Mouse (Mus musculus) forebrain, embryonic 12.5 days (tissue): ENCODE measurements around the gene Gm20696. TPM values are rescaled to one million over a fixed set of nuclear protein-coding genes. Genes with fewer than 3 reads are reported as not detected.

Experiments
- ATAC-seq: fragments of 200-750 bp; cut with Nextera tagmentation; 2 replicates; pipeline ENCODE4 v1.8.0; 2017; ENCODE audit warnings: moderate TSS enrichment; ENCODE audit not compliant: low FRiP score
- H3K27ac ChIP-seq: fragments of 300-500 bp; sonication (generic); 2 replicates; pipeline ENCODE4 v1.5.1; 2016; ENCODE audit warnings: mild to moderate bottlenecking
- H3K27me3 ChIP-seq: fragments of 300-500 bp; sonication (generic); 2 replicates; pipeline ENCODE4 v1.6.1; 2016; ENCODE audit warnings: mild to moderate bottlenecking
- H3K36me3 ChIP-seq: fragments of 300-500 bp; sonication (generic); replicated peaks from 2 replicates; pipeline ENCODE4 v1.6.1; 2016; ENCODE audit warnings: mild to moderate bottlenecking
- H3K4me1 ChIP-seq: fragments of 300-500 bp; sonication (generic); 2 replicates; pipeline ENCODE4 v1.6.1; 2016
- H3K4me2 ChIP-seq: fragments of 300-500 bp; sonication (generic); 2 replicates; pipeline ENCODE4 v1.6.1; 2016; ENCODE audit warnings: mild to moderate bottlenecking, moderate library complexity
- H3K4me3 ChIP-seq: fragments of 300-500 bp; sonication (generic); replicated peaks from 2 replicates; pipeline ENCODE4 v1.5.1; 2016; ENCODE audit warnings: mild to moderate bottlenecking
- H3K9ac ChIP-seq: fragments of 300-500 bp; sonication (generic); 2 replicates; pipeline ENCODE4 v1.6.1; 2016; ENCODE audit warnings: mild to moderate bottlenecking
- H3K9me3 ChIP-seq: fragments of 300-500 bp; sonication (generic); 2 replicates; pipeline ENCODE4 v1.6.1; 2016
- WGBS: fragments of 180-500 bp; shearing (Covaris S2); methylation state at CpG from one replicate; pipeline ENCODE4 v1.1.7; 2016; 5-methylcytosine and 5-hydroxymethylcytosine counted together
- microRNA-seq: library from miRNA; unstranded; fragments of <30 nt; microRNA quantifications from one replicate; pipeline ENCODE4, GENCODE M21; 2017
- polyA plus RNA-seq: library from polyadenylated mRNA; unstranded; fragments of >200 nt; fragmentation: Nextera tagmentation; extraction: Ambion mirVana; gene quantifications from 2 replicates; pipeline ENCODE4 v1.2.1, GENCODE M21; 2016

Gm20696 gene
- polyA plus RNA-seq, 1 experiment from 2014 or later: 6.0 TPM

GRCm38 (mm10) chr6:99210161-99210560, 456.4 kb downstream of the Gm20696 start:
- 76% methylated on average over 7 of the region's 7 CpGs for WGBS

More at GRCm38 (mm10) chr6:99210161-99210560, 456.4 kb downstream of the Gm20696 start:
- H3K4me1 ChIP-seq: peaks cover 30% of the 10 kb centered on the region
- no peak overlapping the region for H3K9ac ChIP-seq
- no peak overlapping the region for H3K4me2 ChIP-seq
- ATAC-seq: no peak
- H3K4me3 ChIP-seq: no peak overlapping the region
- no peaks in the 10 kb centered on the region for H3K9me3 ChIP-seq
- peaks cover 11% of the 10 kb centered on the region for H3K27me3 ChIP-seq
- no peaks in the 10 kb centered on the region for H3K36me3 ChIP-seq
- H3K27ac ChIP-seq: no peak overlapping the region

Small RNA genes within 50 kb of the gene (microRNA-seq; reads per million reads assigned to microRNA genes)
- gene Gm22328: not detected

Other genes with a start within 250 kb of the Gm20696 start
- gene Foxp1, start 144.1 kb downstream of the Gm20696 start, polyA plus RNA-seq: 69.5 and 77.3 TPM in 2 replicates
- gene Eif4e3, start within 50 bp of the Gm20696 start, polyA plus RNA-seq: 12.7 and 13.1 TPM in 2 replicates
- 5.9 and 6.7 TPM in 2 replicates for gene Gpr27, start 25.9 kb upstream of the Gm20696 start, polyA plus RNA-seq
- 1.1 and 2.1 TPM in 2 replicates for gene Prok2, start 59.6 kb upstream of the Gm20696 start, polyA plus RNA-seq